Mouse (Mus musculus) liver, adult (tissue): ENCODE data around the gene Clic6.

ENCODE experiments used
- GATA4 ChIP-seq: IDR thresholded peaks from 2 replicates; pipeline ENCODE4 v1.6.1; 2014; ENCODE audit warnings: mild to moderate bottlenecking, low read length; ENCODE audit not compliant: insufficient replicate concordance

Gene Clic6

DNA sequence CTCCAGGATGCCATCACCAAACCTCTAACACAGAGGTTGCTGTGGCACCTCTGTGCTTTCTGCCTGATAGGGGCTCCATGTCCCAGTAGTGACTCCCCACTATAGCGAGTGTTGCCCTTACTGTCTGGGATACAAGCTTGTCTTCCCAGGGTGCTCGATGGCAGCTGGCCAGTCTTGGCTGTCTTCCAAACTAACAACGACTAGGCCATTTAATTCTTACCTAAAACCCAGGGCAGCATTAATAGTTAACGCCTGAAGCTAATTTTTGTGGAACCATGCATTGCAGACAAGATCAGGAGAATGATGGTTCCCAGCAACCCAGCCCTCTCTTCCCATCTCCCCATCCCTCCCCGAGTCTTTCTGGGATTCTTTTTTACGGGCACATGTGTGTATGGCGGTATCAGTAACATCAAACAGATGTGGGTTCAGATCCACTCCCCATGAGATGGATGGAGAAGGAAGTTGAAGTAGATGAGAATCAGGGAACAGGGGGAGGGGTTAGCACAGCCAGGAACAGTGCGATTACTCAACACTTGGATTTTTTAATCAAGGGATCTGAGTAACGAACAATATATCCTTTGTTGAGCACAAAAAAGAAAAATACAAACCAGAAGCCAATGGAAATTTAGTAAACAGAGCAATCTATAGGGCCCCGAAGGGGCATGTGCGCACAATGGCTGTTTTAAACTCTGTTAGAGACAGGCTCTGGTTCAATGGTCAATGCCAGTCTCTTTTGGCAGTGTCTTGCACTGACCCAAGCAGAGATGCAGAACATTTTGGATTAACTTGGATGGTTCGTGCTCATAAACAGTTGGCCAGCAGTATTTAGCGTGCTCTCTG, 66.0 kb downstream of the Clic6 start:
- TF ChIP-seq GATA4 = no peak

DNA sequence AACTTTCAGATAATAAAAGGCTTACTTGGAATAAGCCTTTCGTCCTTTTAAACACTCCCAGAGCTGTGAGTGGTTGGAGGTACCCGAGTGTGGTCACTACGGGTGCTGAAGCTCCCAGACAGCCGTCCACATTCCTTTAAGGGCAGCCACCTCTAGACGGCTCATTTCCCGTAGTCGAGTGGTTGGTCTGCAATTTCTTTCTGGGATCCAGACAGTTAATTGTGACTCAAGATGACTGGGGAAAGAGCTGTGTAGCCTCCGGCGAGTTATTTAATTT, 66.5 kb downstream of the Clic6 start:
- no peak for TF ChIP-seq GATA4

DNA sequence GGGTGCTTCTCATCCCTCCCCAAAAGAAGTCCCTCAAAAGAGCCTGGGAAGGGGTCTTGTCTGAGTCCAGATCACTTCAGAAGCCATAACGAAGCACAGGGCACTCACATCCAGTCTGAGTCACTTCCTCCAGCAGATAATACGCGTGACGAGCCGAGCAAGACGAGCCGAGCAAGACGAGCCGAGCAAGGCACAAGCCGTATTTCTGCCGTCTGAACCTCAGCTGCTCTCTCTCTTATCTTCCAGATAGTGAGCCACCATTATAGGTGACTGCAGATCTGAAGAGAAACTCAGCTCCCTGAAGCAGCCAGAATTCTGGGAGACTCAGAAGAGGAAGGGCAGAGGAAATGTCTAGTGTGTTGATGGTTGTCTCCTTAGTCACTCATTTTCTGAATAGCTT, 67.3 kb downstream of the Clic6 start:
- no peak for TF ChIP-seq GATA4

DNA sequence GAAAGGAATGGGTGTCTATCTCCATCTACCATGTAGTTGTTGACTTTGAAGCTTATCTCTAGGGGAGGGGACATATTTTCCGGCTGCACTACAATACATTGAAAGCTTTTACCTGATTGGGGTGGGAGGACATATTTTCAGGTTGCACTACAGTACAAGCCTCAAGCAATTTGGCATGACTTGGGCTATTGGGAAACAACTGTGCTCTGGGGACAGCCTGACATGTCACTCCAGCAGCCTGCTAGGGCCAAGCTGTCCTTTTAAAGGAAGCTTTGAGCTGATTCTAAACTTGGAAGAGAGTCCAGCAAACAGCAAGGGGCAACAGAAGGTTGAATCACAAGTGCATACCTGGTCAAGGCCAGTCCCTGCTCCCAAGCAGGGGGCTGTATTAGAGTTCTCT, 69.5 kb downstream of the Clic6 start:
- no peak for TF ChIP-seq GATA4

DNA sequence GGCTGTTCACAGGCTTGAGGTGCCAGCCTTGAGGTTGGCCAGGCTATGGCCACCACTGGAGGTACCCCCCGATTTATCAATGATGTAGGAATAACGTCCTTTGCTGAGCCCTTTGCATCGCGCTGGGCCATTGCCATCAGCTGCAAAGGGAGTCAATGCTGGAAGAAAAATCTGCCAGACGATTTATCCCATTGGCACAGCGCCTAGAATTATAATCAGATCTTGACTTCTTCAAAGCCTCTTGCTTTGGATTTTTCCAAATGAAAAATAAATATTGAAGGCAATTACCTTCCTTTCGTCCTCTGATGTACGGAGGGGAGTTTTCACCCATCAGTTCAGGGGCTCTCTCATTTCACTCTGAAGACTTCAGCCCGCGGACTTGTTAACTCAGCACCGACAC, 79.8 kb downstream of the Clic6 start:
- no peak for TF ChIP-seq GATA4

DNA sequence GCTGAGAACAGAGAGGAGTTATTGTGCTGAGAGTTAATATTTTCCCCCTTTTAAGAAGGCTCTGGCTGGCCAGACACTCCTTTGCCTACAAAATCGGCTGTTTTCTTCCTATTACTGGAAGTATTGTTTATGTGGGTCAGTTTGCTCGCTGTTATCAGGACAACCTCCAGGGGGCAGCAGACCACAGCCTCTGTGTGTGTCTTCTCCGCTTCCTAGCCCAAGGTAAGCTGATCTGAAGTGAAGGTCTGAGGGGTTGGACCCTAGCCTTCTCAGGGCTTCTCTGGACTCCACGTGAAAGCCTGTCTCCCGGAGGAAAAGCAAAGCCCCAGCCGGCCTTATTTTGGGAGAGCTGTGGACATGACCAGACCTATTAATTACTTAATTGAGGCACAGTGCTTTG, 80.2 kb downstream of the Clic6 start:
- TF ChIP-seq GATA4 = no peak

DNA sequence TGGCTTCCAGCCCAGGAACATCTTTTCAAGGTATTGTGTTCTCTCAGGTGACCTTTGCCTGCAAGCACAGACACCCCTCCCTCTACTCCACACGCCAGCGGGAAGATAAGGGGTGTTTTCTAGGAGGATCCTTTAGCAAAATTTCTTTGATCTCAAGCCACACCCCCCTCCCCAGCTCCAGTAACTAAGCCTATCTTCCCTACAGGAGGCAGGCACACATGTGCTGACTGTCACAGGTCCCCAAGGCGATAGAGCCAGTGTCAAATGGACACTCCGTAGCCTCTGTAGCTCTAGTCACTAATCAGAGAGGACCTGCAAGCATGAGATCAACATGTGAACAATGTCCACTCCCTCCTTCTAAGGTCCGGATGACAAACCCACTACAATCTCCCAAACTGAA, 80.6 kb downstream of the Clic6 start:
- TF ChIP-seq GATA4 = no peak

DNA sequence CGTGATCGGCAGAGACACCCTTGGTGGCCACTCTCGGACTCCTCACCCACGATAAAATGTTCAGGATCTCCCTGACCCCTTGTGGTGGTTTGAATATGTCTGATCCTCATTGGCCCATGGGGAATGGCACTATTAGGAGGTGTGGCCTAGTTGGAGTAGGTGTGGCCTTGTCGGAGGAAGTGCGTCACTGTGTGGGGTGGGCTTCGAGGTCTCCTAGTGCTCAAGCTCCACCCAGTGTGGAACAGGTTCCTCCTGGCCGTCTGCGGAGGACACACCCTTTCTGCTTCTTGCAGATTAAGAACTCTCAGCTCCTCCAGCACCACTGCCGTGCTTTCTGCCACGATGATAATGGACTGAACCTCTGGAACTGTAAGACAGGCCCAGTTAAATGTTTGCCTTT, 85.7 kb downstream of the Clic6 start:
- no peak for TF ChIP-seq GATA4

DNA sequence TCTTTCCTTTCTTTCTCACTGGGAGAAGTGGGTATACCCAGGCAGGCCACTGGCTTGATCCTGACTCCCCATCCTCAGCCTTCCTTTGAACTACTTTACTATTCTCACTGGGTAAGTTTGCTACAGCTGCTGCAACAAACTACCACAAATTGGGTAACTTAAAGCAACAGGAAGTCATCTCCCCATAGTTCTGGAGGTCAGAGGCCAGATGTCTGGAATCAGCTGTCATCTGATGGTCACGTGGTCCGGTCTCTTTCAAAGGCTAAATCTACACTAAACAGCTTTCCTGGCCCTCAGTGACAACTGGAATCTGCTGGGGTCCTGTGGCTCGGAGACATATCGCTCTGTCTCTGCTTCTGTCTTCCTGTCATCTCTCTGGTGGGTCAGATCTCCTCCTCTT, 87.7 kb downstream of the Clic6 start:
- no peak for TF ChIP-seq GATA4

DNA sequence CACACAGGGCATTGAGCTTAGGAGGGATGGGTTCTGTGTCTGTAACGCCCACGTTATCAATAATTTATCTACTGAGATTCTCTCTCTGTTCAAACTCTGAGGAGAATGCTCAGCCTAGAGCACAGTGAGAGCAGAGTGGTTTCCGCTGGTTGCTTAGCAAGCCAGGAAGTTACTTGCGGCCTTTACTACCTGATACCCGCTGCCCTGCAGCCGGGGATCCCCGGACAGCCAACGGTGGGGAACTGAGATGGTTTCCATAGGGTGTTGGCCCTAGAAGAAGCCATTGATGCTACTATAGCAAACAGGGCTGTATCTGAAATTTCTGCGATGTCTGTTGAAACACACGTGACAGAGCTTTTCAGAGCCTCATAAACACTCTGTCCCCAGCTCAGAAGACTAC, 90.3 kb downstream of the Clic6 start:
- TF ChIP-seq GATA4 = no peak

DNA sequence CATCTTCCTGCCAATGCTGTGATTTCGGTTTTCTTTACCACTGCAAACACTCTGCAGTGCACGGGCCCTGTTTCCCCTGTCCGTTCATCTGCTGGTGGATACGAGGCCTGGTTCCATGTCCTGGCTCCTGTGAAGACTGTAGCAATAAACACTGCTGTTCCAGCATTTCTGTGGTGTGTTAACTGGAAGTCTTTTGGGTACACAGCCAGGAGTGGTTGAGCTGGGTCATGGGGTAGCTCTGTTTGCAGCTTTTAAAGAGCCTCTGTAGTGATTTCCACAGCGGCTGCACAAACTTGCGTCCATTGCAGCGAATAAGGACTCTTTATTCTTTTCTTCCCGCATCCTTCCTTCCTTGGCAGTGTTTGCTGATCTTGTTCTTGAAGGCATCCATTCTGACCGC, 91.8 kb downstream of the Clic6 start:
- TF ChIP-seq GATA4 = no peak

DNA sequence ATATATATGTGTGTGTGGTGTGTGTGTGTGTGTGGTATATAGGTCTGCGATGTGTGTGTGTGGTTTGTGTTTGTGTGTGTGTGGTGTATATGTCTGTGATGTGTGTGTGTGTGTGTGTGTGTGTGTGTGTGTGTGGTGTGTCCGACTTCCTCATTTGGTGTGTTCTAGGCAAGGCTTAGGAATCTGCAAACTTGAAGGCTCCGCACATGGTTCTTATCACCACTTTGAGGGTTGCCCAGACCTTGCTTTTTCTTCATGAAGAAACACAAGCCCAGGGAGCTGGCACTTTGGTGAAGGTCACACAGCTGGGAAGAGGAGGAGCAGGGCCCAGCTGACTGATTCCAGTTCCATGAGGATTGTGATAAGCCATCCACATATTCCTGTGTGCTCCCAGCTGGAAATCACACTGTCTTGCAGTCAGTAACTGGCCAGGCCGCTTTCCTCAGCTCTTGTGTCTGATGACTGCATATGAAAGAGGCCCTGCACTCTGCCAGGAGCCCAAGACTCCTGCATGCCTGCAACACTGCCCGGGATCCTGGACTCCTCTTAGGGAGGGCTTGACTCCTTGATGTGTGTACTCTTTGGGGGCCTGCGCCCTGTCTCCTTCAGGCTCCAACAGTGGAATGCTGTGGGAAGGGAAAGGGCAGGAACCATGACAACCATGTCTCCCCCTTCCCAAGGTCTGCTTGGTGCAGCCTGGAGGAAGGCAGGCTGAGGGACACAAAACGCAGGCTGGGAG, 93.5 kb downstream of the Clic6 start:
- no peak for TF ChIP-seq GATA4

DNA sequence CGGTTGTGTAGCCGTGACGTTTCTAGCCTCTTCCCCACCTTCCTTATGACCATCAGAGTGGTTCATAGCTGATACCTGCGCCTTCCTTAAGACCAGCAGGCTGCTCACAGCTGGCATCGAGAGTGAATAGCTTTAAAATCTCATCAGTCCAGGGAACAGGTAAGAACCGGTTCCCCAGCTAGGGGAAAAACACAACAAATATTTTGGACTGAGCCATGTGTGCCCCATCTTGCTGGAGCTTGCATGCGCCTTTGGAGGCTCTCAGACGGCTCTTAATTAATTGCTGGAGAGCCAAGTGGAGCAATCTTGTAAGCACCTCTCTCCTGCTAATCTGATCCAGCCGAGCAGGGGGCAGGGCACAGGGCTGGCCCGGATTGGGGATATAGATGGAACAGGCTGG, 95.4 kb downstream of the Clic6 start:
- no peak for TF ChIP-seq GATA4

DNA sequence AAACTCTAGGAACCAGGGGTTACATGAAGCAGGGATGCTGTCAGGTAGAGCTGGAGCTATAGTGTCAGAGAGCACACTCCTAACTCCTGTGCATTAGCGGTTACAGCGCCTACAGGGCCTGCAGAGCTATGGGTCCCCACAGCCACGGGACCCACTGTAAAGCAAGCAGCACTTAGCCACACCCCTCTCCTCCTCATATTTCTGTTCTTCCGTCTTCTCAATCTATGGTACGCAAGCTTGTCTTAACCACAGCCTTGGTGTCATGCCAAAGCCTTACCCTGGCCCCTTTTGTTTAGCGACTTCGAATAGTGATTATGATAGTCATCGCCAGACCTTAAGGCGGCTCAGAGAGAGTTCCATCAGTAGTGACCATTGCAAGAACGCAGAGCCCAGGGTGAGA, 96.2 kb downstream of the Clic6 start:
- TF ChIP-seq GATA4 = no peak

DNA sequence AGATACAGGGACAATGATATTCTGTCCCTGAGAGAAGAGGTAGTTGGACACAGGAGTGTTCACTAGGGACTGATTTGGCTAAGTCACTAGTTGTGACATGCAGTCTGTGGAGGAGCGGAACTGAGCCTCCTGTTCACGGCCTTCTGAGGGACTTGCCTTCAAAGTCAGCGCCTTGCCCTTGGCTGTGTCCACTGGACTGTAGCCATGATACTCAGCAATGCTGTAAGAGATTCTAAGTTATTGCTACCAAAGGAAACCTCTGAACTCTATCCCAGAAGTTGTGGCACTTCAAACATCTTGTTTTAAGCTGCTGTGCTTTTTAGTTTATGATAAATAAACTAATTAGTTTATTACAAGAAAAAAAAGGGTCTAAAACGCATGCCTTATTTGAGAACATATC, 102.3 kb downstream of the Clic6 start:
- TF ChIP-seq GATA4 = no peak
